Mouse (Mus musculus) stomach, postnatal 0 days (tissue): ENCODE measurements around the gene Gm20741. TPM values are rescaled to one million over a fixed set of nuclear protein-coding genes. Genes with fewer than 3 reads are reported as not detected.

Experiments
- ATAC-seq: fragments of 200-750 bp; cut with Nextera tagmentation; 2 replicates; pipeline ENCODE4 v1.8.0; 2017; ENCODE audit not compliant: low FRiP score, low TSS enrichment
- DNase-seq: peaks from one replicate; pipeline ENCODE4 v3.0.0-alpha.2; 2016; ENCODE audit warnings: low spot score
- H3K27ac ChIP-seq: fragments of 300-500 bp; sonication (generic); replicated peaks from 2 replicates; pipeline ENCODE4 v1.5.1; 2014; ENCODE audit warnings: mild to moderate bottlenecking, control low read depth
- H3K27me3 ChIP-seq: fragments of 300-500 bp; sonication (generic); 2 replicates; pipeline ENCODE4 v1.6.1; 2014; ENCODE audit warnings: low read length; ENCODE audit not compliant: control insufficient read depth, insufficient read depth
- H3K36me3 ChIP-seq: fragments of 300-500 bp; sonication (generic); 2 replicates; pipeline ENCODE4 v1.6.1; 2014; ENCODE audit warnings: low read length, mixed read lengths; ENCODE audit not compliant: control insufficient read depth, insufficient read depth
- H3K4me1 ChIP-seq: fragments of 300-500 bp; sonication (generic); replicated peaks from 2 replicates; pipeline ENCODE4 v1.6.1; 2014; ENCODE audit warnings: antibody characterized with exemption; ENCODE audit not compliant: control insufficient read depth, insufficient read depth
- H3K4me2 ChIP-seq: fragments of 300-500 bp; sonication (generic); replicated peaks from 2 replicates; pipeline ENCODE4 v1.6.1; 2014; ENCODE audit warnings: low read depth, mild to moderate bottlenecking, control low read depth, moderate library complexity
- H3K4me3 ChIP-seq: fragments of 300-500 bp; sonication (generic); 2 replicates; pipeline ENCODE4 v1.5.1; 2014; ENCODE audit warnings: low read depth, low read length, control low read depth
- H3K9ac ChIP-seq: fragments of 300-500 bp; sonication (generic); 2 replicates; pipeline ENCODE4 v1.6.1; 2014; ENCODE audit warnings: mild to moderate bottlenecking, low read length, control low read depth, mixed read lengths
- H3K9me3 ChIP-seq: fragments of 300-500 bp; sonication (generic); 2 replicates; pipeline ENCODE4 v1.6.1; 2016; ENCODE audit warnings: low read length; ENCODE audit not compliant: control insufficient read depth
- CTCF ChIP-seq: IDR thresholded peaks from 2 replicates; pipeline ENCODE4 v1.5.1; 2016; ENCODE audit warnings: antibody characterized with exemption, low read depth, mild to moderate bottlenecking, moderate library complexity
- EP300 ChIP-seq: optimal IDR thresholded peaks from 2 replicates; pipeline ENCODE3; 2016; ENCODE audit warnings: antibody characterized with exemption
- WGBS: fragments of 180-500 bp; shearing (Covaris S2); extraction: QIAGEN DNeasy Blood & Tissue Kit; methylation state at CpG from one replicate; pipeline ENCODE4 v1.1.7; 2014; 5-methylcytosine and 5-hydroxymethylcytosine counted together
- polyA plus RNA-seq: library from polyadenylated mRNA; unstranded; fragments of >200 nt; fragmentation: Nextera tagmentation; extraction: Ambion mirVana; gene quantifications from 2 replicates; pipeline ENCODE4 v1.2.1, GENCODE M21; 2015

Gene Gm20741
- polyA plus RNA-seq, 1 experiment from 2014 or later: not detected

GRCm38 (mm10) chr16:88823736-88824135 is 11.7 kb upstream of the Gm20741 start:
- Histone ChIP-seq H3K27me3 (no peaks in the 10 kb centered on the region), H3K4me3 (no peak overlapping the region), H3K27ac (no peak overlapping the region), H3K36me3 (no peaks in the 10 kb centered on the region), H3K4me1 (no peaks in the 10 kb centered on the region), H3K4me2 (no peak overlapping the region), H3K9me3 (no peaks in the 10 kb centered on the region), H3K9ac (no peak overlapping the region)
- DNase-seq: no peak
- no peak for TF ChIP-seq EP300
- peak; percentile 74 for TF ChIP-seq CTCF
- no peak for ATAC-seq
- 79% methylated on average over 3 of the region's 3 CpGs for WGBS

GRCm38 (mm10) chr16:88820066-88820465 is 8.0 kb upstream of the Gm20741 start, which contains the start of gene Krtap15:
Gene Krtap15 (plus strand): TSS chr16:88820215.
- no peaks in the 10 kb centered on the region for H3K9me3 ChIP-seq
- H3K36me3 ChIP-seq: no peaks in the 10 kb centered on the region
- ATAC-seq (no peak), DNase-seq (no peak)
- H3K4me2 ChIP-seq: no peak within 1 kb of the TSS
- H3K27me3 ChIP-seq: no peaks in the 10 kb centered on the region
- no peak for TF ChIP-seq CTCF
- no peak for TF ChIP-seq EP300
- H3K9ac ChIP-seq: no peak within 1 kb of the TSS
- no peak within 1 kb of the TSS for H3K27ac ChIP-seq
- H3K4me3 ChIP-seq: no peak within 1 kb of the TSS
- no peaks in the 10 kb centered on the region for H3K4me1 ChIP-seq
- 77% methylated on average over 3 of the region's 3 CpGs for WGBS

GRCm38 (mm10) chr16:88786786-88787185 is 25.2 kb downstream of the Gm20741 start:
- H3K9me3 ChIP-seq: no peaks in the 10 kb centered on the region
- no peak overlapping the region for H3K9ac ChIP-seq
- H3K4me2 ChIP-seq: no peak overlapping the region
- no peaks in the 10 kb centered on the region for H3K4me1 ChIP-seq
- H3K27me3 ChIP-seq: no peaks in the 10 kb centered on the region
- H3K36me3 ChIP-seq: no peaks in the 10 kb centered on the region
- DNase-seq (no peak), ATAC-seq (no peak)
- TF ChIP-seq EP300 (no peak), CTCF (no peak)
- no peak overlapping the region for H3K4me3 ChIP-seq
- WGBS: 71% methylated on average over 2 of the region's 2 CpGs
- no peak overlapping the region for H3K27ac ChIP-seq

GRCm38 (mm10) chr16:88777596-88777995 is 34.4 kb downstream of the Gm20741 start, which contains the start of gene Gm5965:
Gene Gm5965 (plus strand): TSS chr16:88777896.
- WGBS: 88% methylated on average over 5 of the region's 6 CpGs
- no peak within 1 kb of the TSS for H3K4me3 ChIP-seq
- no peaks in the 10 kb centered on the region for H3K36me3 ChIP-seq
- H3K9me3 ChIP-seq: no peaks in the 10 kb centered on the region
- DNase-seq (no peak), ATAC-seq (no peak)
- H3K27ac ChIP-seq: no peak within 1 kb of the TSS
- no peak for TF ChIP-seq EP300
- no peak for TF ChIP-seq CTCF
- H3K9ac ChIP-seq: no peak within 1 kb of the TSS
- H3K4me1 ChIP-seq: no peaks in the 10 kb centered on the region
- H3K27me3 ChIP-seq: no peaks in the 10 kb centered on the region
- H3K4me2 ChIP-seq: no peak within 1 kb of the TSS

- 86% methylated on average over 2 of the region's 2 CpGs for WGBS
- H3K4me2 ChIP-seq: no peak within 1 kb of the TSS
- no peaks in the 10 kb centered on the region for H3K4me1 ChIP-seq
- H3K9ac ChIP-seq: no peak within 1 kb of the TSS
- H3K27ac ChIP-seq: no peak within 1 kb of the TSS
- H3K9me3 ChIP-seq: no peaks in the 10 kb centered on the region
- ATAC-seq (no peak), DNase-seq (no peak)
- TF ChIP-seq EP300 (no peak), CTCF (no peak)
- no peak within 1 kb of the TSS for H3K4me3 ChIP-seq
- H3K27me3 ChIP-seq: no peaks in the 10 kb centered on the region
- H3K36me3 ChIP-seq: no peaks in the 10 kb centered on the region
Observed at GRCm38 (mm10) chr16:88774106-88774505, 37.9 kb downstream of the Gm20741 start, which contains the start of gene 2310057N15Rik. Gene 2310057N15Rik (minus strand): TSS chr16:88774206.

Other genes starting within 250 kb of the Gm20741 start
- 1.5 and 2.2 TPM in 2 replicates for gene Cldn8, start 249.0 kb downstream of the Gm20741 start, polyA plus RNA-seq
- not detected in 2 replicates for gene Krtap24-1, start 199.9 kb downstream of the Gm20741 start, polyA plus RNA-seq
- gene 2310079G19Rik, start 184.6 kb downstream of the Gm20741 start, polyA plus RNA-seq: 0.41 and 0.64 TPM in 2 replicates
- not detected in 2 replicates for gene Krtap26-1, start 164.4 kb downstream of the Gm20741 start, polyA plus RNA-seq
- gene Krtap27-1, start 140.5 kb downstream of the Gm20741 start, polyA plus RNA-seq: not detected in 2 replicates
- gene 2310061N02Rik, start 104.3 kb downstream of the Gm20741 start, polyA plus RNA-seq: not detected in 2 replicates
- gene Krtap13-1, start 83.4 kb downstream of the Gm20741 start, polyA plus RNA-seq: not detected in 2 replicates
- gene Krtap13, start 60.6 kb downstream of the Gm20741 start, polyA plus RNA-seq: not detected in 2 replicates
- 0.13 and 0.23 TPM in 2 replicates for gene 2310034C09Rik, start 53.4 kb downstream of the Gm20741 start, polyA plus RNA-seq
- not detected in 2 replicates for gene 2310057N15Rik, start 38.0 kb downstream of the Gm20741 start, polyA plus RNA-seq
- not detected in 2 replicates for gene Gm5965, start 34.3 kb downstream of the Gm20741 start, polyA plus RNA-seq
- gene Krtap15, start 8.0 kb upstream of the Gm20741 start, polyA plus RNA-seq: not detected in 2 replicates
- not detected in 2 replicates for gene Krtap14, start 13.9 kb upstream of the Gm20741 start, polyA plus RNA-seq
- not detected in 2 replicates for gene Krtap19-1, start 57.2 kb upstream of the Gm20741 start, polyA plus RNA-seq
- not detected in 2 replicates for gene Krtap19-2, start 62.0 kb upstream of the Gm20741 start, polyA plus RNA-seq
- gene Krtap19-3, start 65.8 kb upstream of the Gm20741 start, polyA plus RNA-seq: not detected in 2 replicates
- not detected in 2 replicates for gene Krtap19-4, start 72.9 kb upstream of the Gm20741 start, polyA plus RNA-seq
- gene Krtap19-5, start 84.2 kb upstream of the Gm20741 start, polyA plus RNA-seq: not detected in 2 replicates
- not detected in 2 replicates for gene Krtap19-9b, start 120.0 kb upstream of the Gm20741 start, polyA plus RNA-seq
- gene Krtap16-3, start 150.7 kb upstream of the Gm20741 start, polyA plus RNA-seq: not detected in 2 replicates
- gene Krtap22-2, start 198.5 kb upstream of the Gm20741 start, polyA plus RNA-seq: not detected in 2 replicates
- gene Gm10229, start 203.1 kb upstream of the Gm20741 start, polyA plus RNA-seq: not detected in 2 replicates
- not detected in 2 replicates for gene Krtap6-1, start 219.5 kb upstream of the Gm20741 start, polyA plus RNA-seq
- not detected in 2 replicates for gene Gm10228, start 229.3 kb upstream of the Gm20741 start, polyA plus RNA-seq
- gene Krtap6-5, start 235.7 kb upstream of the Gm20741 start, polyA plus RNA-seq: not detected in 2 replicates